Mouse (Mus musculus): ENCODE measurements at regions not wholly inside any gene's neighbourhood (a gene's known extent, or its start where the extent isn't known, plus 50 kb on each side); places are given as distances from the start of the nearest gene placed in this dataset.

DNA sequence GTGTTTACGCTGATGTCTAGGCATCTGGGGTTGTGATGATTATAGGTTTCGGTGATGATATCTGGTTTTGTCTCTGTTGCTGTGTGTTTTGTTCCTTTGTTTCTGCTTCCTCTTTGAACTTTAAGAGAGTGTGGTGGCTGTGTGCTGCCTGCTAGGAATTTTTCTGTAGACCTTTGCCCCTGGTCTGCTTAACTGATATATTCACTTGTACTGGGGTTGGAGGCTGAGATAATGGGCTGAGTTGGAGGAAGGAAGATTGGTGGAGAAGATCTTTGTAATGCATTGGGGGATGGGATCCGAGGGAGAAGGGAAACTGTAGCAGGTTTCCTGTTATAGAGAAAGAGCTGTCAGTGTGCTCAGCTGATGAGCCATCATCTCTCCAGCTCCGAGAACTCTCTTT lies 55.8 kb downstream of the Mid1ip1 start:
- Histone ChIP-seq H3K4me1 (0 out of 2 replicates have a peak, but pooled peaks cover 2% of the 10 kb centered on the region), H3K4me3 (replicated peaks) (no peak overlapping the region), H3K27ac (replicated peaks) (no peak overlapping the region), H3K27me3 (no peaks in the 10 kb centered on the region), H3K9me3 (replicated peaks) (no peaks in the 10 kb centered on the region), H3K36me3 (no peaks in the 10 kb centered on the region), H3K4me2 (replicated peaks) (no peak overlapping the region), H3K9ac (no peak overlapping the region)
- WGBS: 62% methylated on average over 4 of the region's 4 CpGs
- ATAC-seq (ENCODE audit: insufficient number of reproducible peaks, low FRiP score, low TSS enrichment, low read depth): no peak

DNA sequence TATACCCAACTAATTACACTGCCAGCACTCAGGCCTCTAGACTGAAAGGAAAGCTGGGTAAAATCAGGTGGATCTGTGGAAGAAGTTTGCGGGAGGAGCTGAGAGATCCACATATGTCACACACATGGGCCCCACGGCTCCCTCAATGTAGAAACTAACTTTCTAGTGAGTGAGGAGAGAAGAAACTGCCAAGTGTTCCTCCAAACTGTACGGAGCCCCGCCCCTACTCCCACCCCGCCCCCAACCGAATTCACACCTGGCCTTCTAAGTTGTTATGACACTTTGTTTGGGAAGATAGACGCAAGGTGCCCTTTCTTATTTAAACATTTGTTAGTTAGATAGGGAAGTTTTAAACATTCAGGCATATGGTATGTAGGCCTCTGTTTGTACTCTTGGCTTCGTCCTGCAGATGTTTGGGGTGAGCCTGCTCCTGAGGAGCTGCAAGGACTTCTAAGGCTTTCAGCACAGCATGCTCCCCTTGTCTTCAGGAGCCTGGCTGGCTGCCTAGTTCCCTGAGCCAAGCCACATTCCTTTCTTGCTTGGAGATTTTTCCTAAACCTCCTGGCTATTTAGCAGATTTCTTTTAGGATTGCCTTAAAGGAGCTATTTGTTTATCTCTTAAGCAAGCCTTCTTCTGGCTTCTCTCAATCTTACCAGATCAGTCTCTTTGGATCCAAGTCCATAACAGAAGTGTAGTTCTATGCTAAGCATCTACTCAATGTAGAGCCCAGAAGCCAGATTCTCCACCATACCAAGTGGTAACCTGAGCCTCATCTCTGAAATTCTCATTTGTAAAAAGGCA lies 61.1 kb downstream of the Mid1ip1 start:
- 39% methylated on average over 8 of the region's 8 CpGs for WGBS
- Histone ChIP-seq H3K4me2 (replicated peaks) (no peak overlapping the region), H3K4me3 (replicated peaks) (no peak overlapping the region), H3K9me3 (replicated peaks) (no peaks in the 10 kb centered on the region), H3K27me3 (no peaks in the 10 kb centered on the region; the same call in 1 of the 2 replicates), H3K36me3 (no peaks in the 10 kb centered on the region), H3K4me1 (0 out of 2 replicates have a peak, but pooled peaks cover 3% of the 10 kb centered on the region), H3K9ac (no peak overlapping the region), H3K27ac (replicated peaks) (peak overlapping the region; percentile 68)
- no peak for ATAC-seq (ENCODE audit: insufficient number of reproducible peaks, low FRiP score, low TSS enrichment, low read depth)

- ATAC-seq (ENCODE audit: insufficient number of reproducible peaks, low FRiP score, low TSS enrichment, low read depth): no peak
- no peak overlapping the region for H3K4me3 ChIP-seq (replicated peaks)
- WGBS: 37% methylated on average over 7 of the region's 7 CpGs
Observed at GRCm38 (mm10) chrX:10776516-10776818, 61.7 kb downstream of the Mid1ip1 start.

GRCm38 (mm10) chrX:10778014-10778413 lies 63.2 kb downstream of the Mid1ip1 start:
- WGBS: 83% methylated on average over 2 of the region's 2 CpGs
- no peak overlapping the region for H3K27ac ChIP-seq (replicated peaks)
- no peak overlapping the region for H3K4me3 ChIP-seq (replicated peaks)
- H3K9ac ChIP-seq: no peak overlapping the region
- H3K27me3 ChIP-seq: no peaks in the 10 kb centered on the region; the same call in 1 of the 2 replicates
- H3K9me3 ChIP-seq (replicated peaks): no peaks in the 10 kb centered on the region
- no peaks in the 10 kb centered on the region for H3K36me3 ChIP-seq
- H3K4me2 ChIP-seq (replicated peaks): no peak overlapping the region
- 0 out of 2 replicates have a peak, but pooled peaks cover 3% of the 10 kb centered on the region for H3K4me1 ChIP-seq
- ATAC-seq (ENCODE audit: insufficient number of reproducible peaks, low FRiP score, low TSS enrichment, low read depth): no peak

More at GRCm38 (mm10) chrX:10776516-10776818, 61.7 kb downstream of the Mid1ip1 start:
- Histone ChIP-seq H3K4me1 (0 out of 2 replicates have a peak, but pooled peaks cover 3% of the 10 kb centered on the region), H3K36me3 (no peaks in the 10 kb centered on the region), H3K9ac (no peak overlapping the region), H3K9me3 (replicated peaks) (no peaks in the 10 kb centered on the region), H3K27me3 (no peaks in the 10 kb centered on the region; the same call in 1 of the 2 replicates), H3K4me2 (replicated peaks) (no peak overlapping the region), H3K27ac (replicated peaks) (peak overlapping the region; percentile 68)

DNA sequence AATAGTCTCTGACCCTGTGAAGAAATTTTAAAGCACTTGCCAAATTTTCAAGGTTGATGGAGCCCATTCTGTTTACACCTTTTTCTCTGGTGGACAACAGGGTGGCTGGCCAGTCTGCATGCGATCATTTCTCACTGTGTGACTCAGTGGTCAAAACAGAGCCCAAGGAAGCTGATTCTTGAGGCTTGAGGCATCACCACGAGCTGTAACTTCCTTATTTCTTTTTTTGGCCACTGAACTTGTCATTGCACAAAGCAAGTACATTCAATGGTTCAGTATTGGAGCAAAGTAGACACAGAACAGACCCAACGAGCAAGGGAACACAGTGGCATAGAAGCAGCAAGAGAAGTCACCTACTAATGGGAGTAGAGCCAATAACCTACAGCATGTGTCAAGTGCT lies 71.5 kb downstream of the Mid1ip1 start:
- WGBS: 80% methylated on average over 3 of the region's 3 CpGs
- Histone ChIP-seq H3K27ac (replicated peaks) (no peak overlapping the region), H3K4me1 (no peaks in the 10 kb centered on the region), H3K27me3 (no peaks in the 10 kb centered on the region), H3K9ac (no peak overlapping the region), H3K9me3 (replicated peaks) (no peaks in the 10 kb centered on the region), H3K4me2 (replicated peaks) (no peak overlapping the region), H3K36me3 (no peaks in the 10 kb centered on the region), H3K4me3 (replicated peaks) (no peak overlapping the region)
- no peak for ATAC-seq (ENCODE audit: insufficient number of reproducible peaks, low FRiP score, low TSS enrichment, low read depth)

DNA sequence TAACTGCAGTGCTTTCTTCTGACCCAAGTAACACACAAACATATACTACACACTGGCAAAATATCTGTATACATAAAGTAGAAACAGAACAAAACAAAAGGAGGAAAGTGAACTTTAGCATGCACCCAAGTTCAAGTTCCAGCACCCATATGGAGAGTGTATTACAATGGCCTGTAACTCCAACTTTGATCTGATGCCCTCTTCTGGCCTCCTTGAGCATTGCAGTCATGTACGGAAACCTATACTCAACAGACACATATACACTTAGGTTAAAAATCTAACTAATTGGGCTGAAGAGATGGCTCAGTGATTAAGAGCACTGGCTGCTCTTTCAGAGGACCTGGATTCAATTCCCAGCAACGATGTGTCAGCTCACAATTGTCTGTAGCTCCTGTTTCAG lies 72.2 kb downstream of the Mid1ip1 start:
- no peaks in the 10 kb centered on the region for H3K27me3 ChIP-seq
- WGBS: 90% methylated on average over 2 of the region's 2 CpGs

DNA sequence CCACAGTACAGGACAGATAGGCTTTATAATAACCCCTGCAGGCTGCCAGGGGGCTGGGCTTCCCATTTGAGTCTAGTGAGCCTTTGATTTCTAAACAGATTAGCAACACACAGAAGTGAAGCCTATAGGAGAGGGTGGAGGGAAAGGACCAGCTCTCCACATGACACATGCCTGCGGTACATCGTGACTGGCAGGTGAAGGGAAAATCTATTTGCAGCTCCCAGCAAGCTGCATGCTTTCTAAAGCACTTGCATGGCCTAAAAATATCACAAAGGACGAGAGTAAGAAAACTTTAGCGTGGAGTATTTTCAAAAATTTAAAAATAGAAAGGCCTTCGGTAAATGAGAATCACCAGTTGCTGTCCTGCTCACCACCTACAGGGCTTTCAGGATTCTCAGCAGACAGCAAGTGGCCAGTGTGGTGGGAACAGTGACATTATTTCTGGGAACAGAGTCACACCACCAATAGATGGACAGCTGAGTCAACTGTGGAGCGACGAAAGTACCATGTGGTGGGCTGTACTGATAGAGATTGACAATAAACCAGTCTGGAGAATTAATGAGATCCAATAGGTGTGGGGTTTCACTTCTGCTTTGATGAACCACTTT lies 105.6 kb downstream of the Mid1ip1 start:
- no peaks in the 10 kb centered on the region for H3K9me3 ChIP-seq (replicated peaks)
- ATAC-seq (ENCODE audit: insufficient number of reproducible peaks, low FRiP score, low TSS enrichment, low read depth): no peak
- 64% methylated on average over 7 of the region's 7 CpGs for WGBS

More for the DNA sequence above, 72.2 kb downstream of the Mid1ip1 start:
- Histone ChIP-seq H3K9me3 (replicated peaks) (no peaks in the 10 kb centered on the region), H3K4me1 (no peaks in the 10 kb centered on the region), H3K4me3 (replicated peaks) (no peak overlapping the region), H3K4me2 (replicated peaks) (no peak overlapping the region), H3K36me3 (no peaks in the 10 kb centered on the region), H3K9ac (no peak overlapping the region), H3K27ac (replicated peaks) (no peak overlapping the region)
- no peak for ATAC-seq (ENCODE audit: insufficient number of reproducible peaks, low FRiP score, low TSS enrichment, low read depth)

DNA sequence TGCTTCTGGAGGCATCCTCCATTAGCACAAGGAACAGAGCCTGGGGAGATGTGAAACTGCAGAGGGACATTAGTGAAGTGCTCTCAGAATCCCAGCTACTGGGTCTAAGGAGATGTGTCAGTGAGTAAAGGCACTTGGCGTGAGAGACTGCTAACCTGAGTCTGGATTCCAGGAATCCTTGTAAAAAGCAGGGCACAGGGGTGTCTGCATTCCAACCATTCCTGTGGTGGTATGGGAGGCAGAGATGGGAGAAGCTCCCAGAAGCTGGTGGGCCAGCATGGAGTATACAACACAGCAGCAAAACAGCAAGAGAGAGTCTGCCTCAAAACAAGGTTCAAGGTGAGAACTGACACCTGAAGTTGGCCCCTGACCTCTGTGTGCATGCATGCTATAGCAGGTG lies 118.9 kb downstream of the Mid1ip1 start:
- ATAC-seq (ENCODE audit: insufficient number of reproducible peaks, low FRiP score, low TSS enrichment, low read depth): no peak
- Histone ChIP-seq H3K9me3 (replicated peaks) (no peaks in the 10 kb centered on the region), H3K4me2 (replicated peaks) (no peak overlapping the region), H3K27me3 (no peaks in the 10 kb centered on the region), H3K36me3 (no peaks in the 10 kb centered on the region), H3K4me3 (replicated peaks) (no peak overlapping the region), H3K9ac (no peak overlapping the region), H3K27ac (replicated peaks) (no peak overlapping the region), H3K4me1 (no peaks in the 10 kb centered on the region)
- WGBS: 60% methylated on average over 1 of the region's 1 CpGs

More for the DNA sequence above, 105.6 kb downstream of the Mid1ip1 start:
- Histone ChIP-seq H3K4me1 (no peaks in the 10 kb centered on the region), H3K4me3 (replicated peaks) (no peak overlapping the region), H3K27ac (replicated peaks) (no peak overlapping the region), H3K4me2 (replicated peaks) (no peak overlapping the region), H3K27me3 (no peaks in the 10 kb centered on the region), H3K9ac (no peak overlapping the region), H3K36me3 (no peaks in the 10 kb centered on the region)

GRCm38 (mm10) chrX:10857089-10857488 lies 142.3 kb downstream of the Mid1ip1 start:
- no peaks in the 10 kb centered on the region for H3K36me3 ChIP-seq
- no peak for ATAC-seq (ENCODE audit: insufficient number of reproducible peaks, low FRiP score, low TSS enrichment, low read depth)
- H3K9ac ChIP-seq: no peak overlapping the region
- H3K27ac ChIP-seq (replicated peaks): no peak overlapping the region
- H3K4me2 ChIP-seq (replicated peaks): no peak overlapping the region
- H3K4me1 ChIP-seq: no peaks in the 10 kb centered on the region
- no peaks in the 10 kb centered on the region for H3K27me3 ChIP-seq
- 70% methylated on average over 6 of the region's 6 CpGs for WGBS
- no peak overlapping the region for H3K4me3 ChIP-seq (replicated peaks)
- H3K9me3 ChIP-seq (replicated peaks): no peaks in the 10 kb centered on the region

GRCm38 (mm10) chrX:10857668-10858067 lies 142.9 kb downstream of the Mid1ip1 start:
- Histone ChIP-seq H3K4me1 (no peaks in the 10 kb centered on the region), H3K4me2 (replicated peaks) (no peak overlapping the region), H3K9me3 (replicated peaks) (no peaks in the 10 kb centered on the region), H3K27ac (replicated peaks) (no peak overlapping the region), H3K9ac (no peak overlapping the region), H3K36me3 (no peaks in the 10 kb centered on the region), H3K4me3 (replicated peaks) (no peak overlapping the region), H3K27me3 (no peaks in the 10 kb centered on the region)
- WGBS: 57% methylated on average over 3 of the region's 3 CpGs
- ATAC-seq (ENCODE audit: insufficient number of reproducible peaks, low FRiP score, low TSS enrichment, low read depth): no peak

GRCm38 (mm10) chrX:10871613-10872012 lies 156.8 kb downstream of the Mid1ip1 start:
- no peak for ATAC-seq (ENCODE audit: insufficient number of reproducible peaks, low FRiP score, low TSS enrichment, low read depth)
- 76% methylated on average over 4 of the region's 4 CpGs for WGBS

More at GRCm38 (mm10) chrX:10871613-10872012, 156.8 kb downstream of the Mid1ip1 start:
- no peak overlapping the region for H3K27ac ChIP-seq (replicated peaks)
- no peak overlapping the region for H3K4me3 ChIP-seq (replicated peaks)
- H3K9me3 ChIP-seq (replicated peaks): no peaks in the 10 kb centered on the region
- no peak overlapping the region for H3K9ac ChIP-seq
- no peaks in the 10 kb centered on the region for H3K36me3 ChIP-seq
- no peaks in the 10 kb centered on the region for H3K4me1 ChIP-seq
- no peaks in the 10 kb centered on the region for H3K27me3 ChIP-seq
- H3K4me2 ChIP-seq (replicated peaks): no peak overlapping the region

Data from embryonic facial prominence, embryonic 15.5 days (tissue).